Mouse (Mus musculus) spleen, postnatal 36 days (tissue): Measurements from ENCODE around the gene Aox2.

Experiments used
- DNase-seq, 2 experiments: peaks; one replicate each; pipeline ENCODE4 v3.0.0; 2022; ENCODE audit warnings: low spot score in 2 of 2, mixed read lengths in 1 of 2

Aox2 gene

DNA sequence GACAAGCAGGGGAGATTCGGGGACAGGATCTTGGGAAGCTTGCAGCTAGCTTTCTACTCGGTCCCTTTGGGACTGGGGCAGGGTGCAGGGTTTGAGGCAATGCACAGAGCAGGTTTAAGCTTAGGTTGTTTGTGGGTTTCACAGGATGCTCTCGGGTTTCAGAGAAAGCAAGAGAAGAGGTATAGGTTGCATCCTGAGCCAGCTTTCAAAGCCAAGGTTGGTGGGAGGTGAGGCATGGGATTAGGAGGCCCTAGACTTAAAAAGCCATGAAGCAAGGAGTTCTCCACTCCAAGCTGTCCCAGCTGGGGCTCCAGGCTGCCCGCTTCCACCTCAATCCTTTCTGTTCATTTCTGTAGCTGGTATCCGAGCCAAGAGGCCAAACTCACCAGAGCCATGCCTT, at the start of gene Aox2:
Aox2 (plus strand) TSS at position 301 of the 400 bp plus-strand sequence.
- DNase-seq, result no peak

- DNase-seq, result no peak
Measured at GRCm38 (mm10) chr1:58228916-58229315, 49.2 kb upstream of the Aox2 start.

DNA sequence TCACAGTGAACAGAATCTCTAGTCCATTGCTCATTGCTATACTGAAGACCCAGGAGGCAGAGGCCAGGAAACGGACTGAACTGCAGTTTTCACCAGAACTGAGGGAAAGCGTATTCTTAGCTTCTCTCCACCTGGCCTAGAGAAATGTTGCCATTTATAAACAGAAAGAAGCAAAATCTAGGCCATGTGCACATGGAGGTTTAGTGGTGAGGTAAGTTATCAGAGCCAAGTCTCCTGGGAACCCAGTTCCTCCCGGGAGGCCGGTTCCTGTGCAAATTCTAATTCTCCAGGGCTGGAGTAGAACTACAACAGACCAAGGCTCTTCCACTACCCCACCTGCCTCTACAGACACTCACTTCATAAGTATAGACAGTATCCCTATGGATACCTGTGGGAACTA, 48.4 kb upstream of the Aox2 start:
- DNase-seq, result no peak

DNA sequence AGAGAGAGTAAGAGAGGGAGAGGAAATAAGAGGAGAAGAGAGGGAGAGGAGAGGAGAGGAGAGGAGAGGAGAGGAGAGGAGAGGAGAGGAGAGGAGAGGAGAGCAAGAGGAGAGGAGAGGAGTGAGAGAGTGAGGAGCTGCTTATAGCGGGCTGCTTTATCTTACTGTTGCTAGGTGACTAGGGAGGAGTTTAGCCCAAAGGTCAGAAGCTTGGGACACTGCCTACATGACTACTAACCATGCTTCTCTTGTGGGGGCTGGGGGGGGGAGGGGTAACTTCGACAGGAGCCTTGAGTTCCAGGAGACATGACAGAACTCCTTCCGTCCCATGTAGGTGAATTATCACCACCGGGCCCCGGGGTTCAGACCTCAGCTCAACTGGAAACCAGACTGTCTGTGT, 47.6 kb upstream of the Aox2 start:
- DNase-seq, result no peak

DNA sequence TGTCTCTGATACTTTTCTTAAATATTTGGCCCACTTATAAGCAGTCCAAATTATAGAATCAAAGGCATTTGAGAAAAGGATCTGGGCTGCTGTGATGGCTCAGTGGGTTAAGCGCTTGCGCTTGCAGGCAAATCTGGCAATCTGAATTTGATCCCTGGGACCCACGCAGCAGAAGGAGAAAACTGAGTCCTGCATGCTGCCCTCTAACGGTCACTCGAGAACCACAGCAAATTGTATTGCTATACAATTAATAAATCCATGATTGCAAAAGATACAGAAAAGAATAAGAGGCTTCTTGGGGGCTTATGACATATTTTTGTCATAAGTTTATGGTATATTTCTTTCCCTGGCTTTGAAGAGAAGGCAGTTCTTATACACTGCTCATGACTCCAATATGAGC, 42.7 kb upstream of the Aox2 start:
- no peak for DNase-seq

GRCm38 (mm10) chr1:58237527-58238299, 40.4 kb upstream of the Aox2 start:
- peak in 1 of 2 experiments; percentile 18 for DNase-seq

- DNase-seq, result no peak
Measured at GRCm38 (mm10) chr1:58238440-58238839, 39.7 kb upstream of the Aox2 start.

GRCm38 (mm10) chr1:58238961-58239360, 39.2 kb upstream of the Aox2 start:
- DNase-seq, result no peak

- DNase-seq, result no peak
Measured at GRCm38 (mm10) chr1:58240347-58240746, 37.8 kb upstream of the Aox2 start.

- DNase-seq, result peak; percentile 12 to 42
Measured at GRCm38 (mm10) chr1:58244487-58244886, 33.6 kb upstream of the Aox2 start.

DNA sequence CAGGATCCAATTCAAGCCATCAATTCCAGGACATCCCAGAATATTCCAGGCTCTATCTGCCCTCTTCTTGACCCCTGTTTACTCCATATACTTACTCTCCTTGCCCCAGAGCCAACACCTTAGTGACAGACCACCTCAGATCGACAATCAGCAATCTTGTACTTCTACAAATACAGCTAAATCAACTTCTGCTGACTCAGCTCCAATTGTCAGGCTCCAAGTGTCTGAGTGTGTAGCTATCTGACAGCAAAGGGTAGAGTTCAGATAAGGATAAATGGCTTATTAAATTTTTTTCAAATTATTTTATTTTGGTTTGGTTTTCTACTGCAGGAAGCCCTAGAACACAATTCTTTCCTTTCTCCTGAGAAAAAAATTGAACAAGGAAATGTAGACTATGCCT, 29.6 kb upstream of the Aox2 start:
- no peak for DNase-seq

GRCm38 (mm10) chr1:58253466-58253865, 24.7 kb upstream of the Aox2 start:
- no peak for DNase-seq

DNA sequence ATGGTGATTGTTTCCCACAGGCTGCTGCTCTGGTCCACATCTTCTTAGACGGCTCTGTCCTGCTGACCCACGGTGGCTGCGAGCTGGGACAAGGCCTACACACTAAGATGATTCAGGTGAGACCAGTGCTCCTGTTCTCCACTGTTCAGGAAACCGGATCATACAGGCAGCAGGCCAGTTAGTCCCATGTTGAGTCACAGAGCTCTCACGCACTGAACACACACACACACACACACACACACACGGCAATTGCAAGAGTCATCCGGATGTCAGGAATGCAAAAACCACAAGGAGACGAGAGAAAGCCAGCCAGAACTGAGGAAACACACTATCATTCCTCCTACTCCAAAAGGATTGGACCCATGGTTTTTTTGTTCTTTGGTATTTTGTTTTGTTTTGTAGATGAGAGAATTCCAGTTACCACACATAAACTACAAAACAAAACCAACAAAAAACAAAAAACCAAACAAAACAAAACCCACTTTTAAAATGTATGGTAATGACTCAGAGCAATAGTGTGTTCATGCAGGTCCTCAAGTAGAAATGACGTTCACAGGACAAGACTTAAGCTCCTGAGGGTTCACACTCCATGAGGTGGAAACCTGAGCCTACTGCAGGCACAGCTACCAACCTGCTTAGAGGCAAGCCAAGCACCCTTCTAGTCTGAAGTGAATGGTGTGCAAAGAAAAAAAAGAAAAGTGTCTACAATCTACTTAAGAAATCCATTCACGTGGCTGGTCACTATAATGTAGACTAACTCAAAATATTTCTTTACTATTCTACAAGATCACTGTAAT, 20.7 kb upstream of the Aox2 start:
- no peak for DNase-seq

GRCm38 (mm10) chr1:58260311-58260710, 17.8 kb upstream of the Aox2 start:
- no peak for DNase-seq

DNA sequence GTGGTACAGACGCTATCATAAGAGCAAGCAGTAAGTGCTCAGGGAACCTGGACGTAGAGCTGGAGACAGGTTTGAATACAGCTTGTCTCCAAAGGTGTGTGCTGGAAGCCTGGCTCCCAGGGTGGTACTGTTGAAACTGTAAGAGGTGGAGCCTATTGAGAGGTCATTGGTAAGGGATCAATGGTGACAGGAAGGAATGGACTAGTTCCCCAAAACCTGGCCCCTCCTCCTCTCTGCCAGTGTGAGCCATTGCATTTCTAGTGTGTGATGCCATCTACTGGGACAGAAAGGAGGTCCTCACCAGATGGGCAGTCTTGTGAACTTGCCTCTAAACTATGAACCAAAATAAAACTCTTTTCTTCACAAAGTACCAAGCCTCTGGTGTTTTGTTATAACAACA, 9.9 kb upstream of the Aox2 start:
- DNase-seq, result no peak

DNA sequence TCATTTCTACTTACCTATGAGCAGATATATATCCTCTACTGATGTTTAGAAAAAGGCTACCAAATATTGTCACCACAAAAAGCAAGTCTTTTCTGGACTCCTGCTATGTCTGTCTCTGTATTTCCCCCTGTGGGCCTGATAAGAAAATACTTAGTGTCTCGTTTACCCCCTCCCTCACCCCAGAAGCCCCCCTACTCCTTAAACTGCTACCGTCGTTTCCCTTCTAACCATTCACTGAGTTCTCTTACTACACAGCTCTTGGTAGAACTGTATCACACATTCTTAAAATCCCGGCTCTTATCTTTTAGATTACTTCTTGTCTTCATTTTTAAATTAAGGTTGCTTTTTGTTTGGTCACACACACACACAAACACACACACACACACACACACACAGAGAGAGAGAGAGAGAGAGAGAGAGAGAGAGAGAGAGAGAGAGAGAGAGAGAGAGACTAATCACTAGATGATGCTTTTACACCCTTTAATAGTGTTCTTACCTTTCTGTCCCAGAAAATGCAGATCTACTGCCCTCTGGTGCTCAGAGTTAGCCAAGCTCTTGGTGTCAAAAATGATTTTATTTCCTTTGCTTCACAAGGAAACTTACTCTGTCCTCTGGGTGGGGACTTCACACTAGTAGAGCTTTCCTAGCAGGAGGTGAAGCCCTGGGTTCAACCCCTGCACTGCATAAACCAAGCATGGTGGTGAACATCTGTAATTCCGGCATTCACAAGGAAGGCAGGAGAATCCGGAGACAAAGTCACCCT, 7.1 kb upstream of the Aox2 start:
- peak; percentile 22 to 24 for DNase-seq

- DNase-seq, result no peak
Measured at GRCm38 (mm10) chr1:58275879-58276278, 2.2 kb upstream of the Aox2 start.

GRCm38 (mm10) chr1:58278513-58278912, 387 bp downstream of the Aox2 start:
- DNase-seq, result no peak

GRCm38 (mm10) chr1:58280381-58280780, 2.3 kb downstream of the Aox2 start:
- DNase-seq, result no peak

- no peak for DNase-seq
Measured at GRCm38 (mm10) chr1:58280939-58281624, 3.0 kb downstream of the Aox2 start.

DNA sequence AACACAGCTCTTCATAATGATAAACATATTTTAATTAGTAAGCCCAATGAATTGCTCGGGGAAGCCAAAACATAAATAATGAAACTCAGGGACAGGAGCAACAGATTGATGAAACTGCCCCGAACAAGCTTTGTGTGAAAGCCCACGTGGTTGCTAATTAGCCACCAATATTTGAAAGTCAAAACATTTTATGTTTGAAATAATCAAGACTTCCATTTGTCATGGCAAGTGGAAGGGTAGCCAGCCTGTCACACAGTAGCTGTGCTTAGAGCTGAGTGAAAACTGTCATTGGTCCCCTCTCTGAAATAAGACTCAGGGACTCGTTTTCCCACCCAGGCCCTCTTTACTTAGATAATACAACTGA, 3.5 kb downstream of the Aox2 start:
- no peak for DNase-seq

DNA sequence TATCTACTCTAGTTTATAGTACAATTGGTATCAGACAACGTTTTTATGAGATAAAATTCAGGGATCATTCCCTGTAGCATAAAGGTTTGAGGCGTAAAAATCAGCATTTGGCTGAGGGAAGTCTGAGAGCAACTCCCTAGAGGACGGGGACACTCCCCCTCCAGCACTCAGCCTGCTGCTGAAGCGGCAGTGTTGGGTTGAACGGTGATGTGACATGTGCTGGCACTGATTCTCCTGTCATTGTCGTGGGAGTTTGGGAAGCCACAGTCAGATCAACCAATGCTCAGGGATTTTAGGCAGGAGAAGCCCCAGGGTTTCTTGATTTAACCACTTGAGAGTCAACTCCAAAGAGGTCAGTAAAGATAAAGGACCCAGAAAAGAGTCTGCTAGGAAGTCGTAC, 6.4 kb downstream of the Aox2 start:
- no peak for DNase-seq
